Mouse (Mus musculus): ENCODE measurements around the gene Olfr113. TPM values are rescaled to one million over a fixed set of nuclear protein-coding genes. Genes with fewer than 3 reads are reported as not detected.

The Olfr113 gene
- under 1 TPM in 1 of 2 experiments, not detected in 1; 0.17 TPM for polyA plus RNA-seq (2017; shearing (Covaris generic))

GRCm38 (mm10) chr17:37577563-37577962, at the start of gene Olfr113:
Gene Olfr113 (minus strand): TSS chr17:37577663.

GRCm38 (mm10) chr17:37627009-37627408, 49.5 kb upstream of the Olfr113 start, which contains the start of the genes Olfr115 and Olfr116:
Gene Olfr115 (minus strand): TSS chr17:37627109.
Gene Olfr116 (minus strand): TSS chr17:37627199.

GRCm38 (mm10) chr17:37592643-37593042, 15.2 kb upstream of the Olfr113 start, which contains the start of gene Olfr114:
Gene Olfr114 (minus strand): TSS chr17:37592743.

GRCm38 (mm10) chr17:37569351-37569750, 8.1 kb downstream of the Olfr113 start, which contains the start of gene Olfr112:
Gene Olfr112 (minus strand): TSS chr17:37569451.

Other genes starting within 250 kb of the Olfr113 start
- not detected for gene Olfr103, start 238.0 kb downstream of the Olfr113 start, polyA plus RNA-seq (2017; shearing (Covaris generic))
- not detected for gene Olfr104-ps, start 218.1 kb downstream of the Olfr113 start, polyA plus RNA-seq (2017; shearing (Covaris generic))
- under 1 TPM in 1 of 2 experiments, not detected in 1; 0.12 TPM for gene Olfr105-ps, start 198.6 kb downstream of the Olfr113 start, polyA plus RNA-seq (2017; shearing (Covaris generic))
- gene Olfr106-ps, start 187.3 kb downstream of the Olfr113 start, polyA plus RNA-seq (2017; shearing (Covaris generic)): not detected
- under 1 TPM; 0.05 to 0.44 TPM for gene Olfr107, start 178.4 kb downstream of the Olfr113 start, polyA plus RNA-seq (2017; shearing (Covaris generic))
- not detected for gene Olfr108, start 132.2 kb downstream of the Olfr113 start, polyA plus RNA-seq (2017; shearing (Covaris generic))
- gene Olfr109, start 118.7 kb downstream of the Olfr113 start, polyA plus RNA-seq (2017; shearing (Covaris generic)): under 1 TPM; 0.02 to 0.33 TPM
- 1 to 10 TPM in 1 of 2 experiments, not detected in 1; 1.2 TPM for gene H2-M2, start 94.1 kb downstream of the Olfr113 start, polyA plus RNA-seq (2017; shearing (Covaris generic))
- gene Olfr110, start 85.2 kb downstream of the Olfr113 start, polyA plus RNA-seq (2017; shearing (Covaris generic)): not detected
- not detected for gene Olfr111, start 69.6 kb downstream of the Olfr113 start, polyA plus RNA-seq (2017; shearing (Covaris generic))
- gene Olfr112, start 8.2 kb downstream of the Olfr113 start, polyA plus RNA-seq (2017; shearing (Covaris generic)): not detected
- not detected for gene Olfr114, start 15.1 kb upstream of the Olfr113 start, polyA plus RNA-seq (2017; shearing (Covaris generic))
- gene Olfr115, start 49.4 kb upstream of the Olfr113 start, polyA plus RNA-seq (2017; shearing (Covaris generic)): not detected
- gene Olfr116, start 49.5 kb upstream of the Olfr113 start, polyA plus RNA-seq (2017; shearing (Covaris generic)): not detected
- under 1 TPM; 0.15 to 0.19 TPM for gene Olfr117, start 86.1 kb upstream of the Olfr113 start, polyA plus RNA-seq (2017; shearing (Covaris generic))
- under 1 TPM; 0.12 to 0.53 TPM for gene Olfr118, start 89.3 kb upstream of the Olfr113 start, polyA plus RNA-seq (2017; shearing (Covaris generic))
- not detected for gene Olfr119, start 118.9 kb upstream of the Olfr113 start, polyA plus RNA-seq (2017; shearing (Covaris generic))
- under 1 TPM in 1 of 2 experiments, not detected in 1; 0.13 TPM for gene Olfr120, start 144.1 kb upstream of the Olfr113 start, polyA plus RNA-seq (2017; shearing (Covaris generic))
- gene Olfr121, start 171.2 kb upstream of the Olfr113 start, polyA plus RNA-seq (2017; shearing (Covaris generic)): not detected
- under 1 TPM in 1 of 2 experiments, not detected in 1; 0.11 TPM for gene Olfr122, start 190.9 kb upstream of the Olfr113 start, polyA plus RNA-seq (2017; shearing (Covaris generic))
- gene Olfr123, start 215.9 kb upstream of the Olfr113 start, polyA plus RNA-seq (2017; shearing (Covaris generic)): under 1 TPM; 0.23 to 0.89 TPM
- not detected for gene Olfr124, start 222.2 kb upstream of the Olfr113 start, polyA plus RNA-seq (2017; shearing (Covaris generic))